ENCODE assay signal across 8 mouse cellular contexts in genomic region chr3:89183058-89183958, GRCm38 (mm10). TPM values are rescaled to one million over a fixed set of nuclear protein-coding genes. Genes with fewer than 3 reads are reported as not detected.
DNase-seq lines count a peak whose midpoint lies in the region; ATAC-seq and TF ChIP-seq lines count a peak whose summit lies in the region.

Gene Fam189b (plus strand): TSS chr3:89183143.

- intact Hi-C loops in heart, postnatal 25 days (cut with DNase I): no loop called here

- H3K4me2 ChIP-seq in forebrain, postnatal 0 days (ENCODE audit: low read depth): peak within 1 kb of the TSS; percentile 93
- H3K4me2 ChIP-seq in liver, embryonic 16.5 days (ENCODE audit: low read depth, low read length): peak within 1 kb of the TSS; percentile 82
- H3K4me2 ChIP-seq in neural tube, embryonic 13.5 days: peak within 1 kb of the TSS; percentile 99

- peak; percentile 34; the same call in 1 of the 2 replicates for TF ChIP-seq CTCF in forebrain, postnatal 0 days (IDR thresholded peaks at IDR 0.05; ENCODE audit: low read depth)
- peak; percentile 54; the same call in 1 of the 2 replicates for TF ChIP-seq CTCF in thymus, adult 2 months (IDR thresholded peaks at IDR 0.05; ENCODE audit: borderline replicate concordance, control insufficient read depth, extremely low read depth, insufficient read depth, low read length, poor library complexity)

- TF ChIP-seq POLR2A in thymus, adult 2 months (IDR thresholded peaks at IDR 0.05; ENCODE audit: control insufficient read depth, extremely low read depth, insufficient read depth, low read length, poor library complexity): peak; percentile 78; the same call in 1 of the 2 replicates

- peak within 1 kb of the TSS; percentile 72 to 83 for H3K4me3 ChIP-seq in ES-E14 (ENCODE audit: insufficient read depth in 1 of 2, low read depth in 1 of 2, low read length in 2 of 2, poor library complexity in 1 of 2, severe bottlenecking in 1 of 2)
- peak within 1 kb of the TSS; percentile 65 for H3K4me3 ChIP-seq in forebrain, postnatal 0 days (ENCODE audit: low read depth, low read length)
- peak within 1 kb of the TSS; percentile 61 for H3K4me3 ChIP-seq in liver, embryonic 16.5 days (ENCODE audit: low read depth, low read length)
- H3K4me3 ChIP-seq in neural tube, embryonic 13.5 days: peak within 1 kb of the TSS; percentile 60
- peak within 1 kb of the TSS; percentile 62 for H3K4me3 ChIP-seq in thymus, adult 2 months (ENCODE audit: control insufficient read depth, insufficient read depth, low read length)

- no peaks in the 10 kb centered on the region for H3K27me3 ChIP-seq in forebrain, postnatal 0 days (ENCODE audit: insufficient read depth, low read length)
- no peaks in the 10 kb centered on the region for H3K27me3 ChIP-seq in liver, embryonic 16.5 days (ENCODE audit: control insufficient read depth, insufficient read depth, low read depth, low read length)
- H3K27me3 ChIP-seq in neural tube, embryonic 13.5 days: no peaks in the 10 kb centered on the region
- no peaks in the 10 kb centered on the region for H3K27me3 ChIP-seq in thymus, adult 2 months (ENCODE audit: control insufficient read depth, insufficient read depth, low read length)

- H3K27ac ChIP-seq in ES-E14 (ENCODE audit: insufficient read depth, low read depth, low read length, poor library complexity, severe bottlenecking): no peak within 1 kb of the TSS
- peak within 1 kb of the TSS; percentile 89 for H3K27ac ChIP-seq in forebrain, postnatal 0 days (ENCODE audit: low read depth, low read length)
- no peak within 1 kb of the TSS for H3K27ac ChIP-seq in liver, embryonic 16.5 days (ENCODE audit: low read length)
- H3K27ac ChIP-seq in neural tube, embryonic 13.5 days (replicated peaks): peak within 1 kb of the TSS; percentile 92
- H3K27ac ChIP-seq in thymus, adult 2 months (ENCODE audit: control insufficient read depth, insufficient read depth, low read length): peak within 1 kb of the TSS; percentile 49

- H3K9me3 ChIP-seq in ES-E14 (ENCODE audit: control insufficient read depth, insufficient read depth, low read depth, low read length): no peaks in the 10 kb centered on the region
- no peaks in the 10 kb centered on the region for H3K9me3 ChIP-seq in forebrain, postnatal 0 days (ENCODE audit: low read length)
- no peaks in the 10 kb centered on the region for H3K9me3 ChIP-seq in liver, embryonic 16.5 days (replicated peaks; ENCODE audit: control insufficient read depth, low read length)
- no peaks in the 10 kb centered on the region for H3K9me3 ChIP-seq in neural tube, embryonic 13.5 days

- H3K36me3 ChIP-seq in ES-E14 (ENCODE audit: control insufficient read depth, insufficient read depth, low read length, poor library complexity, severe bottlenecking): peaks cover 19% of the 10 kb centered on the region
- H3K36me3 ChIP-seq in forebrain, postnatal 0 days (ENCODE audit: insufficient read depth): peaks cover 47% of the 10 kb centered on the region
- H3K36me3 ChIP-seq in liver, embryonic 16.5 days (ENCODE audit: control insufficient read depth, insufficient read depth): peaks cover 9% of the 10 kb centered on the region; the same call in 1 of the 2 replicates
- H3K36me3 ChIP-seq in neural tube, embryonic 13.5 days: peaks cover 59% of the 10 kb centered on the region
- peaks cover 11% of the 10 kb centered on the region; the same call in 1 of the 2 replicates for H3K36me3 ChIP-seq in thymus, adult 2 months (ENCODE audit: control insufficient read depth, insufficient read depth, low read length)

- ATAC-seq in forebrain, postnatal 0 days: peak; percentile 98
- peak; percentile 93 for ATAC-seq in liver, embryonic 16.5 days (ENCODE audit: low read depth)
- ATAC-seq in neural tube, embryonic 13.5 days (ENCODE audit: low read depth): peak; percentile 95

- in situ Hi-C loops in ES-E14 (cut with MboI; ENCODE audit: low sequenced_read_pairs in 2 of 2, unreplicated experiment in 2 of 2): no loop called here

- H3K9ac ChIP-seq in ES-E14 (ENCODE audit: insufficient read depth, low read depth, low read length, poor library complexity, severe bottlenecking): peak within 1 kb of the TSS; percentile 79
- peak within 1 kb of the TSS; percentile 85 for H3K9ac ChIP-seq in forebrain, postnatal 0 days
- peak within 1 kb of the TSS; percentile 48 for H3K9ac ChIP-seq in liver, embryonic 16.5 days (ENCODE audit: low read depth, low read length)
- peak within 1 kb of the TSS; percentile 92 for H3K9ac ChIP-seq in neural tube, embryonic 13.5 days

- 5% methylated on average over 39 of the region's 39 CpGs for WGBS in forebrain, postnatal 0 days
- WGBS in liver, embryonic 16.5 days (ENCODE audit: insufficient replicate concordance): 17% methylated on average over 39 of the region's 39 CpGs
- 6% methylated on average over 39 of the region's 39 CpGs for WGBS in neural tube, embryonic 13.5 days
- WGBS in thymus, adult 2 months: 8% methylated on average over 39 of the region's 39 CpGs

- DNase-seq in ES-E14 (ENCODE audit: low read depth, low spot score): peak; percentile 77
- peak; percentile 86 for DNase-seq in cerebellum, adult 8-10 months
- peak; percentile 90 for DNase-seq in forebrain, postnatal 0 days
- peak; percentile 75 for DNase-seq in heart, postnatal 25 days (ENCODE audit: low spot score)
- peak; percentile 90 for DNase-seq in layer of hippocampus, adult 11-12 months (ENCODE audit: low spot score)
- DNase-seq in thymus, adult 2 months: peak; percentile 89

- H3K4me1 ChIP-seq in ES-E14 (ENCODE audit: control insufficient read depth in 2 of 2, insufficient read depth in 2 of 2, low read length in 2 of 2, poor library complexity in 1 of 2): peaks cover 6 to 27% of the 10 kb centered on the region in 2 experiments; a peak in 3 of 4 replicates
- H3K4me1 ChIP-seq in forebrain, postnatal 0 days (ENCODE audit: insufficient read depth): peaks cover 20% of the 10 kb centered on the region
- H3K4me1 ChIP-seq in liver, embryonic 16.5 days (ENCODE audit: control insufficient read depth, low read depth, low read length): peaks cover 29% of the 10 kb centered on the region
- peaks cover 39% of the 10 kb centered on the region for H3K4me1 ChIP-seq in neural tube, embryonic 13.5 days (replicated peaks)
- peaks cover 56% of the 10 kb centered on the region for H3K4me1 ChIP-seq in thymus, adult 2 months (replicated peaks; ENCODE audit: control insufficient read depth, insufficient read depth, low read length)

TF ChIP-seq in ES-E14, 5 proteins besides CTCF, POLR2A, EP300 and RAD21:
- TF ChIP-seq ZNF384 (IDR thresholded peaks at IDR 0.05; ENCODE audit: low read depth, low read length) (no peak), HCFC1 (IDR thresholded peaks at IDR 0.05; ENCODE audit: borderline replicate concordance, insufficient read depth, low read length) (peak; percentile 89)

RNA-seq across cellular contexts. Expression of gene Fam189b, which starts in this region (rescaled TPM):
- total RNA-seq in ES-E14 (2012; rRNA removed): 8.6 and 9.3 TPM in 2 replicates
- 8.9 and 12.7 TPM in 2 replicates for total RNA-seq in forebrain, postnatal 0 days (2014; rRNA removed)
- polyA plus RNA-seq in forebrain, postnatal 0 days (2015; fragmentation: Nextera tagmentation; extraction: Ambion mirVana): 23.8 and 31.8 TPM in 2 replicates
- total RNA-seq in heart, postnatal 25 days (2021): 1 to 10 TPM; 5.2 to 5.7 TPM
- polyA plus RNA-seq in liver, embryonic 16.5 days (2015; fragmentation: Nextera tagmentation; extraction: Ambion mirVana): 2.0 and 2.4 TPM in 2 replicates
- polyA plus RNA-seq in neural tube, embryonic 13.5 days (2015; fragmentation: Nextera tagmentation; extraction: Ambion mirVana): 38.9 and 49.9 TPM in 2 replicates
- 250 and 278 TPM in 2 replicates for polyA plus RNA-seq in thymus, adult 2 months (2012; rRNA removed)

Comparison
In these comparisons a context has a peak if more than half of its experiments do, and no peak if none do; other contexts are left out.
1. H3K27ac ChIP-seq: peak in forebrain, postnatal 0 days (single experiment), neural tube, embryonic 13.5 days (single experiment) and thymus, adult 2 months (single experiment); none in ES-E14 (single experiment) and liver, embryonic 16.5 days (single experiment).
2. Peak in every context shown above with its lines, with median percentiles within 50 percentile points of each other: DNase-seq, H3K4me3 ChIP-seq, H3K9ac ChIP-seq, ATAC-seq and H3K4me2 ChIP-seq.